Mouse (Mus musculus) stomach, embryonic 14.5 days (tissue): ENCODE results near the gene Trim56. TPM values are rescaled to one million over a fixed set of nuclear protein-coding genes. Genes with fewer than 3 reads are reported as not detected.

Experiments used
- ATAC-seq: fragments of 200-750 bp; cut with Nextera tagmentation; 2 replicates; pipeline ENCODE4 v1.8.0; 2017; ENCODE audit warnings: low read depth, moderate TSS enrichment; ENCODE audit not compliant: insufficient number of reproducible peaks, insufficient read depth, low FRiP score
- H3K27ac ChIP-seq: fragments of 300-500 bp; sonication (generic); 2 replicates; pipeline ENCODE4 v1.5.1; 2014; ENCODE audit warnings: mild to moderate bottlenecking, low read length, moderate library complexity, mixed read lengths
- H3K27me3 ChIP-seq: fragments of 300-500 bp; sonication (generic); 2 replicates; pipeline ENCODE4 v1.6.1; 2014; ENCODE audit warnings: low read length, control low read depth, mixed read lengths; ENCODE audit not compliant: control insufficient read depth, insufficient read depth
- H3K36me3 ChIP-seq: fragments of 300-500 bp; sonication (generic); 2 replicates; pipeline ENCODE4 v1.6.1; 2014; ENCODE audit warnings: mild to moderate bottlenecking, control low read depth, low read length, moderate library complexity, mixed read lengths; ENCODE audit not compliant: control insufficient read depth, insufficient read depth
- H3K4me1 ChIP-seq: fragments of 300-500 bp; sonication (generic); 2 replicates; pipeline ENCODE4 v1.6.1; 2014; ENCODE audit warnings: low read length, control low read depth, mixed read lengths; ENCODE audit not compliant: control insufficient read depth, insufficient read depth
- H3K4me2 ChIP-seq: fragments of 300-500 bp; sonication (generic); replicated peaks from 2 replicates; pipeline ENCODE4 v1.6.1; 2014; ENCODE audit warnings: low read depth, low read length, control low read depth
- H3K4me3 ChIP-seq: fragments of 300-500 bp; sonication (generic); 2 replicates; pipeline ENCODE4 v1.5.1; 2014; ENCODE audit warnings: low read depth, low read length, control low read depth
- H3K9ac ChIP-seq: fragments of 300-500 bp; sonication (generic); replicated peaks from 2 replicates; pipeline ENCODE4 v1.6.1; 2014; ENCODE audit warnings: low read depth, mild to moderate bottlenecking, control low read depth, low read length, moderate library complexity, mixed read lengths
- H3K9me3 ChIP-seq: fragments of 300-500 bp; sonication (generic); 2 replicates; pipeline ENCODE4 v1.6.1; 2016; ENCODE audit warnings: low read depth, low read length, control low read depth; ENCODE audit not compliant: control insufficient read depth
- WGBS: fragments of 180-500 bp; shearing (Covaris S2); extraction: QIAGEN DNeasy Blood & Tissue Kit; methylation state at CpG from one replicate; pipeline ENCODE4 v1.1.7; 2014; 5-methylcytosine and 5-hydroxymethylcytosine counted together
- polyA plus RNA-seq: library from polyadenylated mRNA; unstranded; fragments of >200 nt; fragmentation: Nextera tagmentation; extraction: Ambion mirVana; gene quantifications from 2 replicates; pipeline ENCODE4 v1.2.1, GENCODE M21; 2014

The Trim56 gene
- polyA plus RNA-seq, 1 experiment from 2014 or later = 12.0 TPM

GRCm38 (mm10) chr5:137065923-137066322, 50.1 kb downstream of the Trim56 start:
- Histone ChIP-seq H3K36me3 (no peaks in the 10 kb centered on the region), H3K4me3 (no peak overlapping the region), H3K4me2 (no peak overlapping the region), H3K27me3 (no peaks in the 10 kb centered on the region), H3K9me3 (no peaks in the 10 kb centered on the region), H3K4me1 (no peaks in the 10 kb centered on the region), H3K9ac (no peak overlapping the region), H3K27ac (no peak overlapping the region)
- WGBS = 73% methylated on average over 8 of the region's 8 CpGs
- ATAC-seq = no peak

- Histone ChIP-seq H3K9ac (no peak overlapping the region), H3K9me3 (no peaks in the 10 kb centered on the region), H3K27ac (no peak overlapping the region), H3K4me1 (no peaks in the 10 kb centered on the region), H3K4me2 (no peak overlapping the region), H3K4me3 (no peak overlapping the region), H3K27me3 (no peaks in the 10 kb centered on the region), H3K36me3 (no peaks in the 10 kb centered on the region)
- no peak for ATAC-seq
- 70% methylated on average over 6 of the region's 6 CpGs for WGBS
These were observed 50.6 kb downstream of the Trim56 start for GRCm38 (mm10) chr5:137065454-137065853.

- ATAC-seq = no peak
- Histone ChIP-seq H3K36me3 (no peaks in the 10 kb centered on the region), H3K27ac (no peak overlapping the region), H3K9ac (no peak overlapping the region), H3K27me3 (no peaks in the 10 kb centered on the region), H3K4me2 (no peak overlapping the region), H3K4me3 (no peak overlapping the region), H3K9me3 (no peaks in the 10 kb centered on the region), H3K4me1 (no peaks in the 10 kb centered on the region)
- 87% methylated on average over 5 of the region's 5 CpGs for WGBS
These were observed 53.4 kb downstream of the Trim56 start for GRCm38 (mm10) chr5:137062601-137063000.

- H3K4me1 ChIP-seq = no peaks in the 10 kb centered on the region
- WGBS = 17% methylated on average over 11 of the region's 12 CpGs
These were observed 54.1 kb downstream of the Trim56 start for GRCm38 (mm10) chr5:137061809-137062481.

More at GRCm38 (mm10) chr5:137061809-137062481, 54.1 kb downstream of the Trim56 start:
- Histone ChIP-seq H3K27ac (no peak overlapping the region), H3K9ac (no peak overlapping the region), H3K9me3 (no peaks in the 10 kb centered on the region), H3K27me3 (no peaks in the 10 kb centered on the region), H3K4me3 (no peak overlapping the region), H3K4me2 (no peak overlapping the region), H3K36me3 (no peaks in the 10 kb centered on the region)
- no peak for ATAC-seq

Other genes starting within 250 kb of the Trim56 start
- 11.7 and 12.2 TPM in 2 replicates for gene Col26a1, start 233.0 kb downstream of the Trim56 start, polyA plus RNA-seq
- gene Ift22, start 208.1 kb downstream of the Trim56 start, polyA plus RNA-seq = 65.9 and 75.1 TPM in 2 replicates
- 283 and 304 TPM in 2 replicates for gene Fis1, start 162.9 kb downstream of the Trim56 start, polyA plus RNA-seq
- gene Cldn15, start 149.6 kb downstream of the Trim56 start, polyA plus RNA-seq = 6.7 TPM in 2 replicates
- gene Plod3, start 129.2 kb downstream of the Trim56 start, polyA plus RNA-seq = 40.1 and 41.5 TPM in 2 replicates
- gene Znhit1, start 128.2 kb downstream of the Trim56 start, polyA plus RNA-seq = 101 and 108 TPM in 2 replicates
- gene Vgf, start 89.8 kb downstream of the Trim56 start, polyA plus RNA-seq = 0.65 and 0.83 TPM in 2 replicates
- 146 and 159 TPM in 2 replicates for gene Ap1s1, start 70.1 kb downstream of the Trim56 start, polyA plus RNA-seq
- 0.27 and 0.33 TPM in 2 replicates for gene Serpine1, start 43.9 kb downstream of the Trim56 start, polyA plus RNA-seq
- not detected in 2 replicates for gene Muc3, start 33.1 kb upstream of the Trim56 start, polyA plus RNA-seq
- 0.26 and 0.27 TPM in 2 replicates for gene Muc3a, start 96.2 kb upstream of the Trim56 start, polyA plus RNA-seq
- gene Ache, start 171.3 kb upstream of the Trim56 start, polyA plus RNA-seq = 11.9 and 12.1 TPM in 2 replicates
- 8.1 and 8.5 TPM in 2 replicates for gene Ufsp1, start 178.4 kb upstream of the Trim56 start, polyA plus RNA-seq
- gene Srrt, start 191.5 kb upstream of the Trim56 start, polyA plus RNA-seq = 111 and 120 TPM in 2 replicates
- 75.3 and 76.2 TPM in 2 replicates for gene Trip6, start 198.2 kb upstream of the Trim56 start, polyA plus RNA-seq
- gene Slc12a9, start 217.4 kb upstream of the Trim56 start, polyA plus RNA-seq = 8.0 and 10.1 TPM in 2 replicates
- gene Ephb4, start 233.9 kb upstream of the Trim56 start, polyA plus RNA-seq = 42.0 and 44.6 TPM in 2 replicates